Mouse (Mus musculus): Measurements from ENCODE around the gene Haus7. TPM values are rescaled to one million over a fixed set of nuclear protein-coding genes. Genes with fewer than 3 reads are reported as not detected.
"Not testable (repeated sequence)": the region's sequence is repeated elsewhere in the genome, so short reads cannot be mapped to it uniquely, and the experiment has no call there.

Haus7 gene
- total RNA-seq, 1 experiment from 2014 or later = 27.7 TPM

- no peak for DNase-seq
Observed at GRCm38 (mm10) chrX:73467446-73468241, 8.8 kb upstream of the Haus7 start.

- DNase-seq = peak; percentile 39
Observed at GRCm38 (mm10) chrX:73465483-73466186, 6.8 kb upstream of the Haus7 start.

GRCm38 (mm10) chrX:73460792-73461191, 1.9 kb upstream of the Haus7 start:
- DNase-seq = no peak

GRCm38 (mm10) chrX:73451949-73452348, 6.9 kb downstream of the Haus7 start:
- peak; percentile 69 for DNase-seq

GRCm38 (mm10) chrX:73441428-73441827, 17.4 kb downstream of the Haus7 start:
- no peak for DNase-seq

GRCm38 (mm10) chrX:73435252-73435651, 23.6 kb downstream of the Haus7 start, which contains the start of gene Trex2:
TSS of gene Trex2 (minus strand) at chrX:73435344.
- DNase-seq = no peak

- no peak for DNase-seq
Observed at GRCm38 (mm10) chrX:73432850-73433249, 26.0 kb downstream of the Haus7 start.

- no peak for DNase-seq
Observed at GRCm38 (mm10) chrX:73430036-73430435, 28.8 kb downstream of the Haus7 start.

GRCm38 (mm10) chrX:73412767-73413166, 46.1 kb downstream of the Haus7 start:
- no peak for DNase-seq

GRCm38 (mm10) chrX:73410880-73411517, 47.8 kb downstream of the Haus7 start, which contains the start of gene Zfp92:
TSS of gene Zfp92 (plus strand) at chrX:73411096.
- DNase-seq = peak; percentile 17

- no peak for DNase-seq
Observed at GRCm38 (mm10) chrX:73401616-73402015, 57.2 kb downstream of the Haus7 start.

- DNase-seq = no peak
Observed at GRCm38 (mm10) chrX:73400951-73401350, 57.9 kb downstream of the Haus7 start.

GRCm38 (mm10) chrX:73398636-73399035, 60.2 kb downstream of the Haus7 start, which contains the start of gene Gm18336:
TSS of gene Gm18336 (minus strand) at chrX:73398736.
- DNase-seq = not testable (repeated sequence)

- peak; percentile 46 for DNase-seq
Observed at GRCm38 (mm10) chrX:73396446-73396845, 62.4 kb downstream of the Haus7 start.

GRCm38 (mm10) chrX:73391481-73391880, 67.4 kb downstream of the Haus7 start:
- DNase-seq = no peak

Other genes starting within 250 kb of the Haus7 start
- not detected in 2 replicates for gene Xlr4b, start 244.7 kb downstream of the Haus7 start, total RNA-seq (2021)
- gene F8a, start 230.8 kb downstream of the Haus7 start, total RNA-seq (2021) = 9.4 and 11.7 TPM in 2 replicates
- gene Xlr4c, start 215.9 kb downstream of the Haus7 start, total RNA-seq (2021) = not detected in 2 replicates
- 0.21 TPM in 1 of 2 replicates, not detected in the other for gene Xlr3c, start 193.7 kb downstream of the Haus7 start, total RNA-seq (2021)
- gene Xlr5a, start 166.1 kb downstream of the Haus7 start, total RNA-seq (2021) = 0.24 TPM in 1 of 2 replicates, not detected in the other
- not detected in 2 replicates for gene Xlr5c, start 166.1 kb downstream of the Haus7 start, total RNA-seq (2021)
- not detected in 2 replicates for gene Gm45015, start 122.2 kb downstream of the Haus7 start, total RNA-seq (2021)
- 23.0 and 27.0 TPM in 2 replicates for gene Zfp275, start 116.4 kb downstream of the Haus7 start, total RNA-seq (2021)
- gene Gm18336, start 60.3 kb downstream of the Haus7 start, total RNA-seq (2021) = not detected in 2 replicates
- 0.19 and 0.24 TPM in 2 replicates for gene Zfp92, start 47.9 kb downstream of the Haus7 start, total RNA-seq (2021)
- gene Trex2, start 23.7 kb downstream of the Haus7 start, total RNA-seq (2021) = not detected in 2 replicates
- gene Bgn, start 24.6 kb upstream of the Haus7 start, total RNA-seq (2021) = 185 and 205 TPM in 2 replicates
- 38.1 and 43.3 TPM in 2 replicates for gene Atp2b3, start 44.0 kb upstream of the Haus7 start, total RNA-seq (2021)
- gene Dusp9, start 180.4 kb upstream of the Haus7 start, total RNA-seq (2021) = 0.33 and 0.88 TPM in 2 replicates
- gene Pnck, start 201.1 kb upstream of the Haus7 start, total RNA-seq (2021) = 9.4 TPM in 2 replicates
- 64.2 and 70.4 TPM in 2 replicates for gene Slc6a8, start 214.1 kb upstream of the Haus7 start, total RNA-seq (2021)